Mouse (Mus musculus) heart, embryonic 13.5 days (tissue): Measurements from ENCODE around the gene Padi3. TPM values are rescaled to one million over a fixed set of nuclear protein-coding genes. Genes with fewer than 3 reads are reported as not detected.

Source experiments
- ATAC-seq: fragments of 200-750 bp; cut with Nextera tagmentation; 2 replicates; pipeline ENCODE4 v1.8.0; 2017; ENCODE audit warnings: moderate TSS enrichment; ENCODE audit not compliant: insufficient number of reproducible peaks, low FRiP score, low TSS enrichment; ENCODE audit errors: extremely low read depth
- H3K27ac ChIP-seq: fragments of 300-500 bp; sonication (generic); replicated peaks from 2 replicates; pipeline ENCODE4 v1.5.1; 2015; ENCODE audit warnings: moderate library complexity, mild to moderate bottlenecking, inconsistent platforms
- H3K27me3 ChIP-seq: fragments of 300-500 bp; sonication (generic); replicated peaks from 2 replicates; pipeline ENCODE4 v1.6.1; 2015; ENCODE audit warnings: mild to moderate bottlenecking, inconsistent platforms
- H3K36me3 ChIP-seq: fragments of 300-500 bp; sonication (generic); 2 replicates; pipeline ENCODE4 v1.6.1; 2015; ENCODE audit warnings: mild to moderate bottlenecking, inconsistent platforms
- H3K4me1 ChIP-seq: fragments of 300-500 bp; sonication (generic); 2 replicates; pipeline ENCODE4 v1.6.1; 2015; ENCODE audit warnings: inconsistent platforms
- H3K4me2 ChIP-seq: fragments of 300-500 bp; sonication (generic); 2 replicates; pipeline ENCODE4 v1.6.1; 2015; ENCODE audit warnings: inconsistent platforms, mild to moderate bottlenecking, moderate library complexity
- H3K4me3 ChIP-seq: fragments of 300-500 bp; sonication (generic); 2 replicates; pipeline ENCODE4 v1.5.1; 2015; ENCODE audit warnings: moderate library complexity, mild to moderate bottlenecking, inconsistent platforms
- H3K9ac ChIP-seq: fragments of 300-500 bp; sonication (generic); 2 replicates; pipeline ENCODE4 v1.6.1; 2015; ENCODE audit warnings: inconsistent platforms, mild to moderate bottlenecking, moderate library complexity
- H3K9me3 ChIP-seq: fragments of 300-500 bp; sonication (generic); 2 replicates; pipeline ENCODE4 v1.6.1; 2016; ENCODE audit warnings: inconsistent platforms
- WGBS: fragments of 180-500 bp; shearing (Covaris S2); methylation state at CpG from one replicate; pipeline ENCODE4 v1.1.7; 2015; ENCODE audit warnings: mixed read lengths; 5-methylcytosine and 5-hydroxymethylcytosine counted together
- polyA plus RNA-seq: library from polyadenylated mRNA; unstranded; fragments of >200 nt; fragmentation: Nextera tagmentation; extraction: Ambion mirVana; gene quantifications from 2 replicates; pipeline ENCODE4 v1.2.1, GENCODE M21; 2015

The Padi3 gene
- polyA plus RNA-seq, result 0.24 and 0.25 TPM in 2 replicates

- Histone ChIP-seq H3K9me3 (no peaks in the 10 kb centered on the region), H3K27ac (peak within 1 kb of the TSS; percentile 70; the same call in 1 of the 2 replicates), H3K36me3 (no peaks in the 10 kb centered on the region), H3K27me3 (0 out of 2 replicates have a peak, but pooled peaks cover 17% of the 10 kb centered on the region), H3K4me3 (no peak within 1 kb of the TSS), H3K4me1 (peaks cover 62% of the 10 kb centered on the region), H3K9ac (no peak within 1 kb of the TSS), H3K4me2 (no peak within 1 kb of the TSS)
- ATAC-seq, result no peak
- WGBS, result 65% methylated on average over 15 of the region's 16 CpGs
These were observed at the start of gene Padi3 for GRCm38 (mm10) chr4:140810458-140811260. Gene Padi3 (minus strand): TSS chr4:140810648.

GRCm38 (mm10) chr4:140859291-140859690 is 48.8 kb upstream of the Padi3 start:
- WGBS, result 80% methylated on average over 11 of the region's 11 CpGs
- no peak overlapping the region for H3K4me3 ChIP-seq
- H3K4me1 ChIP-seq, result peaks cover 39% of the 10 kb centered on the region
- no peaks in the 10 kb centered on the region for H3K36me3 ChIP-seq
- H3K4me2 ChIP-seq, result no peak overlapping the region
- no peak overlapping the region for H3K9ac ChIP-seq
- peaks cover 17% of the 10 kb centered on the region; the same call in 1 of the 2 replicates for H3K27me3 ChIP-seq
- ATAC-seq, result peak; percentile 33; the same call in 1 of the 2 replicates
- H3K9me3 ChIP-seq, result no peaks in the 10 kb centered on the region
- no peak overlapping the region for H3K27ac ChIP-seq

DNA sequence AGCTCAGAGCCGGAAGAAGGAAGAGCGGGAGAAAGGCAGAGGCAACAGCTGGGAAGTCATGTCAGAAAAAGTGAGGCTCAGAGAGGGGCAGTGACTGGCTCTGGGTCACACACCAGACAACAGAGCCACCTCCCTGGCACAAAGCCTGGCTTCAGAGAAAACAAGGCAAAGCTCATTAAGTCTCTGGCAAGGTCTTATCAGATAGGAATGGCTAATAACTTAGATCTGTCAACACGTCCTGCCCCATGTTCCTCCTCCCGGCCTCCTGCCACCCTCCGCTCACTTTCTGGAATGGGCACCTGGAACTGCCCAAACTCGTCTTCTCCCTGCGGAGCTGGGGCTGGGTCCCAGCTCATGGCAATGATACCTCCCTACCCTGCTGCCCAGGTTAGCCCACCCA is 47.4 kb upstream of the Padi3 start:
- no peak overlapping the region for H3K4me2 ChIP-seq
- no peak for ATAC-seq
- WGBS, result 63% methylated on average over 7 of the region's 7 CpGs

GRCm38 (mm10) chr4:140857041-140857440 is 46.6 kb upstream of the Padi3 start:
- WGBS, result 81% methylated on average over 5 of the region's 5 CpGs
- Histone ChIP-seq H3K4me1 (peaks cover 45% of the 10 kb centered on the region), H3K9ac (no peak overlapping the region), H3K4me3 (no peak overlapping the region), H3K9me3 (no peaks in the 10 kb centered on the region), H3K27ac (no peak overlapping the region), H3K27me3 (peaks cover 26% of the 10 kb centered on the region), H3K36me3 (no peaks in the 10 kb centered on the region), H3K4me2 (no peak overlapping the region)
- ATAC-seq, result no peak

More for the DNA sequence above, 47.4 kb upstream of the Padi3 start:
- H3K27me3 ChIP-seq, result peaks cover 22% of the 10 kb centered on the region; the same call in 1 of the 2 replicates
- H3K36me3 ChIP-seq, result no peaks in the 10 kb centered on the region
- no peaks in the 10 kb centered on the region for H3K9me3 ChIP-seq
- H3K9ac ChIP-seq, result no peak overlapping the region
- no peak overlapping the region for H3K4me3 ChIP-seq
- peaks cover 45% of the 10 kb centered on the region for H3K4me1 ChIP-seq
- no peak overlapping the region for H3K27ac ChIP-seq

DNA sequence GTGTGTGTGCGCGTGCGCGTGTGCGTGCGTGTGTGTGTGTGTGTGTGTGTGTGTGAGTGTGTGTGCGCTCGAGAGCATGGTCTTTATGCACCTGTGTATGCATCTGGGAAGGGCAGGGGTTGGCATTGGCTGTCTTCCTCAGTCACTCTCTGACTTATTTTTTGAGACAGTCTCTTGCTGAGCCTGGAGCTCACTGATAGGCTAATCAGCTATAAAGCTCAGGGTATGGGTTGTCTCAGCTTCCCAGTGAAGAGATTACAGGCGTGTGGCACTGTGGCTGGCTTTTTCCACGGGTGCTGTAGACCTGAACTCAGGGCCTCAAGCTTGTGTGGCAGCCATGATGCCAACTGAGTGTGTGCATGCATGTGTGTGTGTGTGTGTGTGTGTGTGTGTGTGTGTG is 44.7 kb upstream of the Padi3 start:
- Histone ChIP-seq H3K4me1 (peaks cover 33% of the 10 kb centered on the region), H3K27me3 (peaks cover 30% of the 10 kb centered on the region), H3K27ac (no peak overlapping the region), H3K4me2 (no peak overlapping the region), H3K4me3 (no peak overlapping the region), H3K36me3 (no peaks in the 10 kb centered on the region), H3K9ac (no peak overlapping the region), H3K9me3 (no peaks in the 10 kb centered on the region)
- no peak; the same call in 1 of the 2 replicates for ATAC-seq
- 80% methylated on average over 10 of the region's 10 CpGs for WGBS

DNA sequence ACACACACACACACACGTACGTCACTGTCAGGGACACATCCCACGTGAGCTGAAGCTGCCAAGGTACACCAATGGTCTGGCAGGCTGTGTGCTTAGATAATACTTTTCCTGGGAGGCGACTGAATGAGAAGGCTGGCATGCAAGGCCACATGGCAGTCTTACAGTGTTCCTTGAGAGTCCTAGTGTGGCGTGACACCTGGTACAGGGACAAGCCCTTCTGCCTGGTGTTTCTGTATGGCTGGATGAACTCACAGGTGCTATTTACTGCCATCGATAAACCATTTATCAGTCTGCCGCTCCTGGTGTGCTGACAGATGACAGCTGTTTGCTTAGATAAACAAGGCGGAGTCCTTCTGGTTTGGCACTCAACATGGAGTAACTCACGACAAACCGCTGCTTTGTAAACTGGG is 44.0 kb upstream of the Padi3 start:
- H3K4me2 ChIP-seq, result no peak overlapping the region
- H3K27ac ChIP-seq, result no peak overlapping the region
- H3K9ac ChIP-seq, result no peak overlapping the region
- ATAC-seq, result no peak
- peaks cover 26% of the 10 kb centered on the region for H3K4me1 ChIP-seq
- H3K36me3 ChIP-seq, result no peaks in the 10 kb centered on the region
- H3K4me3 ChIP-seq, result no peak overlapping the region
- H3K27me3 ChIP-seq, result peaks cover 32% of the 10 kb centered on the region
- no peaks in the 10 kb centered on the region for H3K9me3 ChIP-seq
- WGBS, result 37% methylated on average over 10 of the region's 10 CpGs

- Histone ChIP-seq H3K9me3 (no peaks in the 10 kb centered on the region), H3K4me3 (no peak overlapping the region), H3K4me1 (peaks cover 24% of the 10 kb centered on the region), H3K9ac (no peak overlapping the region), H3K27me3 (peaks cover 32% of the 10 kb centered on the region), H3K36me3 (no peaks in the 10 kb centered on the region), H3K27ac (no peak overlapping the region), H3K4me2 (no peak overlapping the region)
- 47% methylated on average over 8 of the region's 8 CpGs for WGBS
- no peak for ATAC-seq
These were observed 43.2 kb upstream of the Padi3 start for GRCm38 (mm10) chr4:140853626-140854025.

- Histone ChIP-seq H3K9me3 (no peaks in the 10 kb centered on the region), H3K36me3 (no peaks in the 10 kb centered on the region), H3K4me3 (no peak overlapping the region), H3K27ac (no peak overlapping the region), H3K4me2 (no peak overlapping the region), H3K9ac (no peak overlapping the region), H3K27me3 (peaks cover 31% of the 10 kb centered on the region), H3K4me1 (peaks cover 16% of the 10 kb centered on the region)
- no peak for ATAC-seq
- 82% methylated on average over 11 of the region's 11 CpGs for WGBS
These were observed 38.9 kb upstream of the Padi3 start for GRCm38 (mm10) chr4:140849310-140849709.

- no peak within 1 kb of the TSS for H3K4me3 ChIP-seq
- peaks cover 10% of the 10 kb centered on the region; the same call in 1 of the 2 replicates for H3K4me1 ChIP-seq
- H3K9ac ChIP-seq, result no peak within 1 kb of the TSS
- no peak for ATAC-seq
- H3K4me2 ChIP-seq, result no peak within 1 kb of the TSS
- peaks cover 18% of the 10 kb centered on the region for H3K27me3 ChIP-seq
- no peaks in the 10 kb centered on the region for H3K9me3 ChIP-seq
- no peak within 1 kb of the TSS for H3K27ac ChIP-seq
- WGBS, result 72% methylated on average over 6 of the region's 6 CpGs
- no peaks in the 10 kb centered on the region for H3K36me3 ChIP-seq
These were observed 35.2 kb upstream of the Padi3 start, which contains the start of gene Padi1 for GRCm38 (mm10) chr4:140845666-140846065. Gene Padi1 (minus strand): TSS chr4:140845778.

DNA sequence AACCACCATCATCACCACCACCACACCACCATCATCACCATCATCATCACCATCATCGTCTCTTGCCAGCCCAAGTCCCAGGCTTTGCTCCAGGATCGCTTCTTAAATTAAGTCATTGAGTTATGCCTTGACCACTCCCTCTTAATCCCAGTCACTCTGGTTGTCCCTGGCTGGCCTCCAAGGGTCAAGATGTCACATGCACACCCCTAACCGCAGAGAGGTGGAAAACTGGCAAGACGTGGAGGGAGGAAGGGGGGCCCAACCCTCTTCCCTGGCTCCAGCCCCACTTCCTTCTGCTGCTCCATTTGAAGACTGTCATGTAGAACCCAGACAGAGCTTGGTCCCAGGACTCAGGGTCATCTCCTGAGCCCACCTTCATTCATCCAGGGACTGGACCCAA is 34.5 kb upstream of the Padi3 start:
- Histone ChIP-seq H3K4me2 (no peak overlapping the region), H3K4me1 (peaks cover 10% of the 10 kb centered on the region; the same call in 1 of the 2 replicates), H3K9me3 (no peaks in the 10 kb centered on the region), H3K27me3 (peaks cover 17% of the 10 kb centered on the region), H3K4me3 (no peak overlapping the region), H3K9ac (no peak overlapping the region), H3K36me3 (no peaks in the 10 kb centered on the region), H3K27ac (no peak overlapping the region)
- no peak for ATAC-seq
- WGBS, result 47% methylated on average over 4 of the region's 4 CpGs

- no peak overlapping the region for H3K27ac ChIP-seq
- no peaks in the 10 kb centered on the region for H3K36me3 ChIP-seq
- no peak for ATAC-seq
- WGBS, result 72% methylated on average over 15 of the region's 15 CpGs
- no peaks in the 10 kb centered on the region for H3K9me3 ChIP-seq
- peaks cover 10% of the 10 kb centered on the region; the same call in 1 of the 2 replicates for H3K4me1 ChIP-seq
- H3K9ac ChIP-seq, result no peak overlapping the region
- H3K27me3 ChIP-seq, result peaks cover 11% of the 10 kb centered on the region
- H3K4me2 ChIP-seq, result no peak overlapping the region
- H3K4me3 ChIP-seq, result no peak overlapping the region
These were observed 33.3 kb upstream of the Padi3 start for GRCm38 (mm10) chr4:140843670-140844280.
